Mouse (Mus musculus): ENCODE data around the gene 2310079G19Rik. TPM values are rescaled to one million over a fixed set of nuclear protein-coding genes. Genes with fewer than 3 reads are reported as not detected.

2310079G19Rik gene
- polyA plus RNA-seq, 1 experiment from 2014 or later, result not detected

Other genes with a start within 250 kb of the 2310079G19Rik start
- not detected in 2 replicates for gene Cldn17, start 120.7 kb downstream of the 2310079G19Rik start, polyA plus RNA-seq (2015; fragmentation: Nextera tagmentation; extraction: Ambion mirVana)
- 140 and 143 TPM in 2 replicates for gene Cldn8, start 64.5 kb downstream of the 2310079G19Rik start, polyA plus RNA-seq (2015; fragmentation: Nextera tagmentation; extraction: Ambion mirVana)
- gene Krtap24-1, start 15.4 kb downstream of the 2310079G19Rik start, polyA plus RNA-seq (2015; fragmentation: Nextera tagmentation; extraction: Ambion mirVana), result not detected in 2 replicates
- gene Krtap26-1, start 20.1 kb upstream of the 2310079G19Rik start, polyA plus RNA-seq (2015; fragmentation: Nextera tagmentation; extraction: Ambion mirVana), result not detected in 2 replicates
- gene Krtap27-1, start 44.0 kb upstream of the 2310079G19Rik start, polyA plus RNA-seq (2015; fragmentation: Nextera tagmentation; extraction: Ambion mirVana), result not detected in 2 replicates
- not detected in 2 replicates for gene 2310061N02Rik, start 80.3 kb upstream of the 2310079G19Rik start, polyA plus RNA-seq (2015; fragmentation: Nextera tagmentation; extraction: Ambion mirVana)
- gene Krtap13-1, start 101.2 kb upstream of the 2310079G19Rik start, polyA plus RNA-seq (2015; fragmentation: Nextera tagmentation; extraction: Ambion mirVana), result not detected in 2 replicates
- not detected in 2 replicates for gene Krtap13, start 124.0 kb upstream of the 2310079G19Rik start, polyA plus RNA-seq (2015; fragmentation: Nextera tagmentation; extraction: Ambion mirVana)
- gene 2310034C09Rik, start 131.2 kb upstream of the 2310079G19Rik start, polyA plus RNA-seq (2015; fragmentation: Nextera tagmentation; extraction: Ambion mirVana), result not detected in 2 replicates
- gene 2310057N15Rik, start 146.5 kb upstream of the 2310079G19Rik start, polyA plus RNA-seq (2015; fragmentation: Nextera tagmentation; extraction: Ambion mirVana), result not detected in 2 replicates
- 0.31 TPM in 1 of 2 replicates, not detected in the other for gene Gm5965, start 150.2 kb upstream of the 2310079G19Rik start, polyA plus RNA-seq (2015; fragmentation: Nextera tagmentation; extraction: Ambion mirVana)
- gene Gm20741, start 184.6 kb upstream of the 2310079G19Rik start, polyA plus RNA-seq (2015; fragmentation: Nextera tagmentation; extraction: Ambion mirVana), result not detected in 2 replicates
- gene Krtap15, start 192.5 kb upstream of the 2310079G19Rik start, polyA plus RNA-seq (2015; fragmentation: Nextera tagmentation; extraction: Ambion mirVana), result not detected in 2 replicates
- gene Krtap14, start 198.5 kb upstream of the 2310079G19Rik start, polyA plus RNA-seq (2015; fragmentation: Nextera tagmentation; extraction: Ambion mirVana), result not detected in 2 replicates
- gene Krtap19-1, start 241.7 kb upstream of the 2310079G19Rik start, polyA plus RNA-seq (2015; fragmentation: Nextera tagmentation; extraction: Ambion mirVana), result not detected in 2 replicates
- not detected in 2 replicates for gene Krtap19-2, start 246.6 kb upstream of the 2310079G19Rik start, polyA plus RNA-seq (2015; fragmentation: Nextera tagmentation; extraction: Ambion mirVana)

Data from kidney, embryonic 16.5 days (tissue).